Mouse (Mus musculus) C2C12 (cell line): ENCODE results near the gene Canx. TPM values are rescaled to one million over a fixed set of nuclear protein-coding genes. Genes with fewer than 3 reads are reported as not detected.

Experiments used
- H3K27me3 ChIP-seq: one replicate; pipeline ENCODE4 v1.6.1; 2011; ENCODE audit not compliant: control insufficient read depth, insufficient read depth, insufficient read length
- H3K36me3 ChIP-seq: one replicate; pipeline ENCODE4 v1.6.1; 2011; ENCODE audit not compliant: control insufficient read depth, insufficient read depth
- H3K4me3 ChIP-seq: one replicate; pipeline ENCODE4 v1.5.1; 2011; ENCODE audit warnings: mild to moderate bottlenecking, control low read depth; ENCODE audit not compliant: poor library complexity, insufficient read depth, severe bottlenecking
- H3K79me2 ChIP-seq: one replicate; pipeline ENCODE4 v1.6.1; 2011; ENCODE audit not compliant: control insufficient read depth, insufficient read depth
- H3K79me3 ChIP-seq: one replicate; pipeline ENCODE4 v1.6.1; 2011; ENCODE audit warnings: low read depth, control low read depth
- H3ac ChIP-seq: one replicate; pipeline ENCODE3; 2011; ENCODE audit warnings: low read depth; ENCODE audit not compliant: control insufficient read depth, insufficient read length
- CEBPB ChIP-seq: IDR thresholded peaks from one replicate; pipeline ENCODE4 v1.6.1; 2011; ENCODE audit warnings: low read depth, mild to moderate bottlenecking, control low read depth, moderate library complexity
- CTCF ChIP-seq: IDR thresholded peaks from one replicate; pipeline ENCODE4 v1.5.1; 2011; ENCODE audit not compliant: control insufficient read depth, insufficient read depth, insufficient read length
- FOSL1 ChIP-seq: IDR thresholded peaks from one replicate; pipeline ENCODE4 v1.8.0; 2011; ENCODE audit warnings: mild to moderate bottlenecking, low read length; ENCODE audit not compliant: poor library complexity, insufficient read depth, severe bottlenecking
- MAX ChIP-seq: IDR thresholded peaks from one replicate; pipeline ENCODE4 v1.6.1; 2011; ENCODE audit warnings: mild to moderate bottlenecking, control low read depth
- MYOD1 ChIP-seq: IDR thresholded peaks from one replicate; pipeline ENCODE4 v1.6.1; 2011; ENCODE audit warnings: low read depth; ENCODE audit not compliant: control insufficient read depth, insufficient read length
- MYOG ChIP-seq: IDR thresholded peaks from one replicate; pipeline ENCODE4 v1.6.1; 2011; ENCODE audit not compliant: control insufficient read depth, insufficient read length; ENCODE audit errors: extremely low read depth
- USF1 ChIP-seq: IDR thresholded peaks from one replicate; pipeline ENCODE4 v1.6.1; 2011; ENCODE audit warnings: low read depth, mild to moderate bottlenecking, control low read depth, moderate library complexity
- microRNA-seq: library from miRNA; unstranded; fragments of <30 nt; microRNA quantifications from one replicate; pipeline ENCODE4, GENCODE M21; 2019; ENCODE audit warnings: borderline microRNAs expressed
- polyA plus RNA-seq: library from polyadenylated mRNA; unstranded; fragments of >200 nt; fragmentation: generic; extraction: Trizol; gene quantifications from one replicate; pipeline ENCODE4 v1.2.1, GENCODE M21; 2012; ENCODE audit warnings: missing spikeins

Gene Canx
- polyA plus RNA-seq, 1 experiment = 144 TPM

DNA sequence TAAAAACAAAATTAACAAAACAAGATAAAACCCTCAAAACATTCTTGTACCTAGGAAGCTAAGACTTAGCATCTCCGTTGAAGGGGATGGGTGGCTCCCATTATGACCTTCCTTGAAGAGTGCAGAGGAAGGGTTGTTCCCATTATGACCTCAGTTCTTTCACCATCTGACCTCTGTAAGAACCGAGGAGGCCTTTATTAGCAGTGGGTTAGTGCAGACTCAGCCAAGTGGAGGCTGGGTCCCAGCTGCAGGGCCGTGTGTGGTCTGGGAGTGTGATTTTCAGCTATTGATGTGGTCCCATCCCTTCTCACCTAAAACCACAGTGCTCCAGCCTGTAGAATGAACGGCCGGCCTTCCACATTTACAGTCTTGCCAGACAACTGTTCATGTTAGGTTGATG is 80.2 kb downstream of the Canx start:
- TF ChIP-seq FOSL1 (no peak), MYOG (no peak), MYOD1 (no peak), CEBPB (no peak), MAX (no peak), USF1 (no peak), CTCF (no peak)
- no peaks in the 10 kb centered on the region for H3K79me2 ChIP-seq
- H3K36me3 ChIP-seq = no peaks in the 10 kb centered on the region
- no peak overlapping the region for H3ac ChIP-seq
- H3K27me3 ChIP-seq = no peaks in the 10 kb centered on the region
- H3K4me3 ChIP-seq = no peak overlapping the region
- H3K79me3 ChIP-seq = no peaks in the 10 kb centered on the region

Small RNAs within 50 kb of the gene (microRNA-seq; reads per million reads assigned to microRNA genes)
- not detected for gene Mir804

Other genes with a start within 250 kb of the Canx start
- 26.4 TPM for gene Tbc1d9b, start 194.3 kb downstream of the Canx start, polyA plus RNA-seq
- gene Mrnip, start 151.2 kb downstream of the Canx start, polyA plus RNA-seq = 4.7 TPM
- 660 TPM for gene Sqstm1, start 114.8 kb downstream of the Canx start, polyA plus RNA-seq
- 139 TPM for gene Mgat4b, start 114.8 kb downstream of the Canx start, polyA plus RNA-seq
- 1.3 TPM for gene Ltc4s, start 87.1 kb downstream of the Canx start, polyA plus RNA-seq
- 14.8 TPM for gene Maml1, start 33.4 kb downstream of the Canx start, polyA plus RNA-seq
- gene Cby3, start 28.8 kb upstream of the Canx start, polyA plus RNA-seq = not detected
- 112 TPM for gene Hnrnph1, start 51.3 kb upstream of the Canx start, polyA plus RNA-seq
- 11.1 TPM for gene Rufy1, start 105.5 kb upstream of the Canx start, polyA plus RNA-seq